Comparison of ENCODE assay signal across 8 mouse cellular contexts in the genomic region with DNA sequence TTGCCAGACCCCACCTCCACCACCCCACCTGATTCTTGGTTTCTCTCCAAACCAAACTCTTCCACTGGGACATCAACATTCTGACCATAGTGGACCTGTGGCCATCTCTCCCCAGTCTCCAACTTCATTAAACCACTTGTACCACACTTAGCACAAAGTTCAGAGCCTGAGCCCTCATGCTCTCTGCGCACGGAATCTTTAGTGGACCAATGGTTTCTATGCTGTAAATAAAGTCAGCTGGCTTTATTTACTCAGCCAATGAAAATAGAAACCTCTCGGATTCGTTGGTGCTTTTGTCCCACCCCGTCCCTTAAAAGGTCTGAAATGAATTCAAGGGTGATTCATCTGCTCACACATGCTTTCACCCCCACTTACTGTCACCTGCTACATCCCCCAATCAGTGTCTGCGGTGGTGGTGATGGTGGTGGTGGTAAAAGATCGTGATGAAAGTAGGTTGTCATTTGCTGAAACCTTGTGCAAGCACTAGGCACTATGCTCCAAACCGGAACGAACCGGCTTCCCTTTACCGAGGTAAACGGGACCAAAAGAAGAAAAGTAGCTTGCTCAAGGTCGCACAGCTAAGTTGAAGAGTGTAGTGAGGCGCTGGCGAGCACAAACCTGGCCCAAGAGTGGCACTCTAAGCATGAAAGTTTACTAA. TPM values are rescaled to one million over a fixed set of nuclear protein-coding genes. Genes with fewer than 3 reads are reported as not detected.
DNase-seq lines count a peak whose midpoint lies in the region; ATAC-seq and TF ChIP-seq lines count a peak whose summit lies in the region.

No protein-coding gene starts in this region.

- peak overlapping the region; percentile 97 for H3K4me2 ChIP-seq in embryonic facial prominence, embryonic 14.5 days (ENCODE audit: low read depth, low read length)
- peak overlapping the region; percentile 96 for H3K4me2 ChIP-seq in lung, embryonic 15.5 days

- no peak for TF ChIP-seq POLR2A in lung, adult 2 months (IDR thresholded peaks at IDR 0.05; ENCODE audit: borderline replicate concordance, extremely low read depth, low read depth, low read length)

- TF ChIP-seq CTCF in lung, adult 2 months (IDR thresholded peaks at IDR 0.05; ENCODE audit: insufficient read depth, low read length) = no peak

- no peak for ATAC-seq in embryonic facial prominence, embryonic 14.5 days (ENCODE audit: low read depth)
- 0 out of 2 replicates have a peak, but pooled peaks have one; percentile 7 for ATAC-seq in lung, embryonic 15.5 days (ENCODE audit: borderline replicate concordance, extremely low read depth, low FRiP score, low TSS enrichment)

- WGBS in lung, adult 2 months = 12% methylated on average over 15 of the region's 15 CpGs
- WGBS in embryonic facial prominence, embryonic 14.5 days = 23% methylated on average over 15 of the region's 15 CpGs
- 14% methylated on average over 15 of the region's 15 CpGs for WGBS in lung, embryonic 15.5 days

- H3K27me3 ChIP-seq in embryonic facial prominence, embryonic 14.5 days (replicated peaks; ENCODE audit: control insufficient read depth, insufficient read depth, low read length) = no peaks in the 10 kb centered on the region
- H3K27me3 ChIP-seq in lung, embryonic 15.5 days = 0 out of 2 replicates have a peak, but pooled peaks cover 5% of the 10 kb centered on the region
- H3K27me3 ChIP-seq in splenic B cell, adult 2 months (ENCODE audit: control insufficient read depth, insufficient read depth, low read length, poor library complexity, severe bottlenecking) = no peaks in the 10 kb centered on the region

- peak overlapping the region; percentile 86 for H3K9ac ChIP-seq in embryonic facial prominence, embryonic 14.5 days (ENCODE audit: low read depth, low read length)
- peak overlapping the region; percentile 89 for H3K9ac ChIP-seq in lung, embryonic 15.5 days

- no peaks in the 10 kb centered on the region for H3K9me3 ChIP-seq in embryonic facial prominence, embryonic 14.5 days (ENCODE audit: control insufficient read depth, low read length)
- H3K9me3 ChIP-seq in lung, embryonic 15.5 days = no peaks in the 10 kb centered on the region

- DNase-seq in lung, adult 2 months = no peak
- DNase-seq in lung, postnatal 25 days (ENCODE audit: low spot score) = no peak
- peak; percentile 41 for DNase-seq in R1 (ENCODE audit: low read depth, low spot score)
- peak; percentile 20 for DNase-seq in embryonic facial prominence, embryonic 14.5 days (ENCODE audit: low spot score)
- peak; percentile 62 for DNase-seq in kidney, adult 18-20 months
- DNase-seq in splenic B cell, adult 2 months (ENCODE audit: low read depth, low spot score) = peak; percentile 52
- no peak for DNase-seq in cerebellum, adult 11-12 months

- H3K4me1 ChIP-seq in lung, adult 2 months (ENCODE audit: control insufficient read depth, insufficient read depth, low read length) = peaks cover 9% of the 10 kb centered on the region
- H3K4me1 ChIP-seq in embryonic facial prominence, embryonic 14.5 days (ENCODE audit: control insufficient read depth, insufficient read depth, low read length) = peaks cover 5% of the 10 kb centered on the region; the same call in 1 of the 2 replicates
- H3K4me1 ChIP-seq in lung, embryonic 15.5 days = peaks cover 13% of the 10 kb centered on the region

- H3K36me3 ChIP-seq in embryonic facial prominence, embryonic 14.5 days (ENCODE audit: control insufficient read depth, insufficient read depth, low read length) = 0 out of 2 replicates have a peak, but pooled peaks cover 5% of the 10 kb centered on the region
- H3K36me3 ChIP-seq in lung, embryonic 15.5 days = no peaks in the 10 kb centered on the region
- no peaks in the 10 kb centered on the region for H3K36me3 ChIP-seq in splenic B cell, adult 2 months (ENCODE audit: control insufficient read depth, insufficient read depth, low read length, poor library complexity, severe bottlenecking)

- peak overlapping the region; percentile 63 for H3K4me3 ChIP-seq in lung, adult 2 months (replicated peaks; ENCODE audit: extremely low read depth, low read depth, low read length)
- H3K4me3 ChIP-seq in embryonic facial prominence, embryonic 14.5 days (ENCODE audit: low read depth, low read length) = peak overlapping the region; percentile 89
- peak overlapping the region; percentile 96 for H3K4me3 ChIP-seq in lung, embryonic 15.5 days

- no peak overlapping the region for H3K27ac ChIP-seq in embryonic facial prominence, embryonic 14.5 days (replicated peaks; ENCODE audit: low read depth, low read length)
- peak overlapping the region; percentile 65 for H3K27ac ChIP-seq in lung, embryonic 15.5 days

RNA-seq across cellular contexts. Expression of a gene that starts 1.3 kb away (rescaled TPM):
- 1.3 and 1.7 TPM in 2 replicates for polyA plus RNA-seq in lung, adult 2 months (2012; rRNA removed)
- 1.8 and 2.0 TPM in 2 replicates for polyA plus RNA-seq in embryonic facial prominence, embryonic 14.5 days (2014; fragmentation: Nextera tagmentation; extraction: Ambion mirVana)
- polyA plus RNA-seq in lung, embryonic 15.5 days (2015; fragmentation: Nextera tagmentation; extraction: Ambion mirVana) = 0.77 and 0.86 TPM in 2 replicates

Comparison
In these comparisons a context has a peak if more than half of its experiments do, and no peak if none do; other contexts are left out.
1. DNase-seq: peak in R1 (single experiment), embryonic facial prominence, embryonic 14.5 days (single experiment), kidney, adult 18-20 months (single experiment) and splenic B cell, adult 2 months (single experiment); none in lung, adult 2 months (single experiment), lung, postnatal 25 days (single experiment) and cerebellum, adult 11-12 months (single experiment).
2. Peak in every context shown above with its lines, with median percentiles within 50 percentile points of each other: H3K4me3 ChIP-seq.